In genomic region chr13:91611909-91612308, GRCm38 (mm10) we compare ENCODE assay signal across 23 mouse cellular contexts.
A peak's percentile ranks its signal among the peaks of the same experiment; 100 is the strongest.
DNase-seq lines count a peak whose midpoint lies in the region; ATAC-seq lines count a peak whose summit lies in the region.
"Had no signal": no experiment of that assay in that cellular context is flagged by ENCODE, and none has a peak within 500 bp of the region (broad histone marks: within the 10 kb centered on the region; RNA-seq: fewer than 3 reads in every experiment).

No protein-coding gene starts in this region.

- no peaks in the 10 kb centered on the region for H3K9me3 ChIP-seq in midbrain, embryonic 14.5 days (ENCODE audit: control insufficient read depth, low read length)
- H3K9me3 ChIP-seq: embryonic facial prominence, embryonic 10.5 days; forebrain, embryonic 13.5 days; G1E; hindbrain, embryonic 13.5 days had no signal

- H3K4me1 ChIP-seq in midbrain, embryonic 14.5 days (ENCODE audit: control insufficient read depth, insufficient read depth, low read length): no peaks in the 10 kb centered on the region
- H3K4me1 ChIP-seq: embryonic facial prominence, embryonic 10.5 days; forebrain, embryonic 13.5 days; hindbrain, embryonic 13.5 days had no signal

- H3K27ac ChIP-seq in midbrain, embryonic 14.5 days (replicated peaks; ENCODE audit: low read depth, low read length): no peak overlapping the region
- H3K27ac ChIP-seq: embryonic facial prominence, embryonic 10.5 days; forebrain, embryonic 13.5 days; hindbrain, embryonic 13.5 days had no signal

- peak; percentile 32 to 85; a peak in 3 of 4 replicates for ATAC-seq in hematopoietic stem cell, adult 5-6 weeks (replicated peaks in 1 of 2; ENCODE audit: insufficient read depth in 1 of 2, low FRiP score in 2 of 2, low TSS enrichment in 1 of 2, low read depth in 1 of 2, poor library complexity in 2 of 2, severe bottlenecking in 2 of 2)
- peak; percentile 81 for ATAC-seq in megakaryocyte-erythroid progenitor cell, adult 5-6 weeks (replicated peaks; ENCODE audit: low FRiP score, low TSS enrichment, poor library complexity, severe bottlenecking)
- ATAC-seq in midbrain, embryonic 14.5 days (ENCODE audit: low FRiP score, low TSS enrichment): no peak
- ATAC-seq: activated CD4-positive, CD25-positive, alpha-beta regulatory T cell, adult 4 months; CD4-positive, CD25-positive, alpha-beta regulatory T cell, adult 4 months; forebrain, embryonic 13.5 days; forebrain, postnatal 0 days; Patski had no signal

- no peak overlapping the region for H3K9ac ChIP-seq in midbrain, embryonic 14.5 days (replicated peaks; ENCODE audit: low read length)
- H3K9ac ChIP-seq: forebrain, embryonic 13.5 days; forebrain, postnatal 0 days; hindbrain, embryonic 13.5 days had no signal

- no peak overlapping the region for H3K4me3 ChIP-seq in midbrain, embryonic 14.5 days (replicated peaks; ENCODE audit: low read depth, low read length)
- H3K4me3 ChIP-seq: embryonic facial prominence, embryonic 10.5 days; forebrain, embryonic 13.5 days; hindbrain, embryonic 13.5 days had no signal

- DNase-seq in lung, postnatal 36 days: peak; percentile 23
- no peak for DNase-seq in lung, postnatal 4 days
- DNase-seq in MEL-GATA-1-ER (ENCODE audit: extremely low read depth, low read depth): peak; percentile 62
- no peak for DNase-seq in retina, embryonic 14.5 days (ENCODE audit: low spot score)
- no peak for DNase-seq in left cerebral cortex, adult 8-10 months (ENCODE audit: low spot score in 2 of 2)
- no peak for DNase-seq in midbrain, embryonic 14.5 days
- DNase-seq: adrenal gland, postnatal 36 days; B cell, adult 2 months; cerebellum, adult 2 months; cerebellum, postnatal 14 days; forebrain, postnatal 0 days; gastrocnemius, postnatal 14 days; heart, postnatal 10 days; heart, postnatal 4 days had no signal

- no peaks in the 10 kb centered on the region for H3K27me3 ChIP-seq in midbrain, embryonic 14.5 days (ENCODE audit: control insufficient read depth, insufficient read depth, low read length)
- H3K27me3 ChIP-seq: forebrain, embryonic 13.5 days; hindbrain, embryonic 13.5 days; Patski had no signal

- no peak overlapping the region for H3K4me2 ChIP-seq in midbrain, embryonic 14.5 days (ENCODE audit: low read length)
- H3K4me2 ChIP-seq: forebrain, embryonic 13.5 days; hindbrain, embryonic 13.5 days had no signal

- H3K36me3 ChIP-seq in midbrain, embryonic 14.5 days (ENCODE audit: control insufficient read depth, insufficient read depth, low read length): no peaks in the 10 kb centered on the region
- H3K36me3 ChIP-seq: embryonic facial prominence, embryonic 10.5 days; hindbrain, embryonic 13.5 days had no signal

- 91% methylated on average over 3 of the region's 3 CpGs for WGBS in midbrain, embryonic 14.5 days

Comparison
In these comparisons a context has a peak if more than half of its experiments do, and no peak if none do; other contexts are left out.
1. DNase-seq: peak in lung, postnatal 36 days (single experiment) and MEL-GATA-1-ER (single experiment); none in lung, postnatal 4 days (0 of 2), retina, embryonic 14.5 days (single experiment), left cerebral cortex, adult 8-10 months (0 of 2) and midbrain, embryonic 14.5 days (single experiment).